Mouse (Mus musculus): Measurements from ENCODE around the gene Defb19. TPM values are rescaled to one million over a fixed set of nuclear protein-coding genes. Genes with fewer than 3 reads are reported as not detected.

The Defb19 gene
- not detected in 2 replicates for polyA plus RNA-seq (2015; fragmentation: Nextera tagmentation; extraction: Ambion mirVana)

DNA sequence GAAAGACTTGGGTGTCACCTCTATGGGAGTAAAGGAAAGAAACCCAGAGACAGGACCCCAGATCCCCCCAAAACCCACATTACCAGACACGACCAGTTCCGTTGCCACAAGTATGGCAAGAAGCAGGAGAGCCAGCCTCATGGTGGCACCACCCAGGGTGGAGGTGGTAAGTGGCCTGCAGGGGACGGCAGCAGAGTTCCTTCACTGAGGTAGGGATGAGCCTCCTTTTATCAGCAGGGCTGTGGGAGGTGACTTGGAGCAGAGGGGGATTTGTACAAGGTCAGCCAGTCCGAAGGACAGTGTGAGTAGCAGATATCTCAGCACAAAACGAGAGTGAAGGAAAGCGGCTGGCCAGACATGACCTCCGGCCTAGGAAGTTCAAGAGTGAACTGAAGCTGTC is at the start of gene Defb19:
Defb19 (minus strand) TSS at position 206 of the 400 bp plus-strand sequence.
- 71% methylated on average over 7 of the region's 7 CpGs for WGBS
- no peak for ATAC-seq
- H3K4me2 ChIP-seq (ENCODE audit: low read length) = no peak within 1 kb of the TSS

DNA sequence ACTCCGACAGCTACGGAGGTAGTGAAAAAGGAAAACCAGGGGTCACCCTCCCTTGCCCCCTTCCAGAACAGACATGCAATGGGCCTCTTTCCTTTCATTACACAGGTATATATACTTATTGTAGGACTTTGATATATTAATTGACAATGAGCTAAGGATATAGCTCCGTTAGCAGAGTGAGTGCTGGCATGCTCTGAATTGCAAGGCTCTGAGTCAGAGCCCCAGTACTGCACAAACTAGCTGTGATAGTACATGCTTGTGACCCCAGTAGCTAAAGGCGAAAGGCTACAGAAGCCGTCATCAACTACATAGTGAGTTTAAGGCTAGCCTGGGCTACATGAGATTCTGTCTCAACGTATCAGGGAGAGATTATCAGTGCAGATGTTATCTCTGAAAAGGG is 49.8 kb upstream of the Defb19 start:
- no peaks in the 10 kb centered on the region for H3K9me3 ChIP-seq (replicated peaks; ENCODE audit: control insufficient read depth, low read length, poor library complexity, severe bottlenecking)
- no peak overlapping the region for H3K4me2 ChIP-seq (ENCODE audit: low read length)
- H3K4me1 ChIP-seq (ENCODE audit: control insufficient read depth, insufficient read depth, low read length) = peaks cover 13% of the 10 kb centered on the region; the same call in 1 of the 2 replicates
- 87% methylated on average over 6 of the region's 6 CpGs for WGBS
- H3K27ac ChIP-seq (ENCODE audit: low read length) = no peak overlapping the region
- no peaks in the 10 kb centered on the region for H3K36me3 ChIP-seq (ENCODE audit: control insufficient read depth, insufficient read depth, low read length)
- H3K4me3 ChIP-seq (ENCODE audit: low read depth, low read length) = no peak overlapping the region
- peaks cover 22% of the 10 kb centered on the region for H3K27me3 ChIP-seq (ENCODE audit: control insufficient read depth, insufficient read depth, low read depth, low read length)
- H3K9ac ChIP-seq (ENCODE audit: low read depth, low read length) = no peak overlapping the region
- no peak for ATAC-seq

More for the DNA sequence above, at the start of gene Defb19:
- no peak within 1 kb of the TSS for H3K27ac ChIP-seq (ENCODE audit: low read length)
- no peaks in the 10 kb centered on the region for H3K9me3 ChIP-seq (replicated peaks; ENCODE audit: control insufficient read depth, low read length, poor library complexity, severe bottlenecking)
- H3K36me3 ChIP-seq (ENCODE audit: control insufficient read depth, insufficient read depth, low read length) = no peaks in the 10 kb centered on the region
- no peaks in the 10 kb centered on the region for H3K27me3 ChIP-seq (ENCODE audit: control insufficient read depth, insufficient read depth, low read depth, low read length)
- H3K4me3 ChIP-seq (ENCODE audit: low read depth, low read length) = no peak within 1 kb of the TSS
- H3K9ac ChIP-seq (ENCODE audit: low read depth, low read length) = no peak within 1 kb of the TSS
- H3K4me1 ChIP-seq (ENCODE audit: control insufficient read depth, insufficient read depth, low read length) = no peaks in the 10 kb centered on the region

DNA sequence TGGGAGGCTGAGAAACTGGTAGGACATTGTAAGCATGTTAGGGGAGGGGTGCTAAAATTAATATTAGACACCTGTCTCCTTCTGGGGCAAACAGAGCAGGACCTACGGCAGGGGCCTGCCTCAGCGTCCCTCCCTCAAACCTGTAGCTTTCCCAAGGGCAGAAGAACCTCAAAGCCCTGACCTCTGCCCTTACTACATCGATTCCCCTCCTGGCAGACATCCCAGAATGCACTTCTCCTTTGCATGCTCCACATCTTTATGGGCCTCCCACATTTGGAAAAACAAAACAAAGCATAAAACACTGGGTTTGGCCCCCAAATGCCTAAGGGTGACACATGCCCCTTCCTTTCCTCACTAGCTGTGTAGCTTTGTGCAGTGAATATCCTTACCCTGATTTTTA is 49.1 kb upstream of the Defb19 start:
- Histone ChIP-seq H3K4me3 (ENCODE audit: low read depth, low read length) (no peak overlapping the region), H3K36me3 (ENCODE audit: control insufficient read depth, insufficient read depth, low read length) (no peaks in the 10 kb centered on the region), H3K9ac (ENCODE audit: low read depth, low read length) (no peak overlapping the region), H3K4me1 (ENCODE audit: control insufficient read depth, insufficient read depth, low read length) (peaks cover 13% of the 10 kb centered on the region; the same call in 1 of the 2 replicates), H3K4me2 (ENCODE audit: low read length) (no peak overlapping the region), H3K9me3 (replicated peaks; ENCODE audit: control insufficient read depth, low read length, poor library complexity, severe bottlenecking) (no peaks in the 10 kb centered on the region), H3K27me3 (ENCODE audit: control insufficient read depth, insufficient read depth, low read depth, low read length) (peaks cover 22% of the 10 kb centered on the region), H3K27ac (ENCODE audit: low read length) (no peak overlapping the region)
- no peak for ATAC-seq
- WGBS = 72% methylated on average over 3 of the region's 3 CpGs

GRCm38 (mm10) chr2:152628066-152628465 is 48.0 kb upstream of the Defb19 start:
- H3K9ac ChIP-seq (ENCODE audit: low read depth, low read length) = no peak overlapping the region
- H3K4me2 ChIP-seq (ENCODE audit: low read length) = no peak overlapping the region
- H3K27me3 ChIP-seq (ENCODE audit: control insufficient read depth, insufficient read depth, low read depth, low read length) = peaks cover 22% of the 10 kb centered on the region
- no peaks in the 10 kb centered on the region for H3K9me3 ChIP-seq (replicated peaks; ENCODE audit: control insufficient read depth, low read length, poor library complexity, severe bottlenecking)
- no peaks in the 10 kb centered on the region for H3K36me3 ChIP-seq (ENCODE audit: control insufficient read depth, insufficient read depth, low read length)
- no peak for ATAC-seq
- no peak overlapping the region for H3K4me3 ChIP-seq (ENCODE audit: low read depth, low read length)
- peaks cover 11% of the 10 kb centered on the region; the same call in 1 of the 2 replicates for H3K4me1 ChIP-seq (ENCODE audit: control insufficient read depth, insufficient read depth, low read length)
- WGBS = 47% methylated on average over 17 of the region's 17 CpGs
- no peak overlapping the region for H3K27ac ChIP-seq (ENCODE audit: low read length)

- Histone ChIP-seq H3K36me3 (ENCODE audit: control insufficient read depth, insufficient read depth, low read length) (no peaks in the 10 kb centered on the region), H3K4me1 (ENCODE audit: control insufficient read depth, insufficient read depth, low read length) (peaks cover 11% of the 10 kb centered on the region; the same call in 1 of the 2 replicates), H3K27me3 (ENCODE audit: control insufficient read depth, insufficient read depth, low read depth, low read length) (peaks cover 22% of the 10 kb centered on the region), H3K27ac (ENCODE audit: low read length) (no peak within 1 kb of the TSS), H3K4me2 (ENCODE audit: low read length) (peak within 1 kb of the TSS; percentile 56), H3K9ac (ENCODE audit: low read depth, low read length) (peak within 1 kb of the TSS; percentile 21), H3K9me3 (replicated peaks; ENCODE audit: control insufficient read depth, low read length, poor library complexity, severe bottlenecking) (no peaks in the 10 kb centered on the region), H3K4me3 (ENCODE audit: low read depth, low read length) (peak within 1 kb of the TSS; percentile 27)
- 0 out of 2 replicates have a peak, but pooled peaks have one; percentile 33 for ATAC-seq
- 1% methylated on average over 59 of the region's 59 CpGs for WGBS
Observed at GRCm38 (mm10) chr2:152626774-152627591, 46.9 kb upstream of the Defb19 start, which contains the start of gene Rem1. Gene Rem1, plus strand, starts transcription at chr2:152626951.

- Histone ChIP-seq H3K4me2 (ENCODE audit: low read length) (no peak overlapping the region), H3K9ac (ENCODE audit: low read depth, low read length) (no peak overlapping the region), H3K27me3 (ENCODE audit: control insufficient read depth, insufficient read depth, low read depth, low read length) (peaks cover 22% of the 10 kb centered on the region), H3K36me3 (ENCODE audit: control insufficient read depth, insufficient read depth, low read length) (no peaks in the 10 kb centered on the region), H3K9me3 (replicated peaks; ENCODE audit: control insufficient read depth, low read length, poor library complexity, severe bottlenecking) (no peaks in the 10 kb centered on the region), H3K4me1 (ENCODE audit: control insufficient read depth, insufficient read depth, low read length) (peaks cover 11% of the 10 kb centered on the region; the same call in 1 of the 2 replicates), H3K27ac (ENCODE audit: low read length) (no peak overlapping the region), H3K4me3 (ENCODE audit: low read depth, low read length) (no peak overlapping the region)
- peak; percentile 62 for ATAC-seq
- WGBS = 5% methylated on average over 1 of the region's 1 CpGs
Observed at GRCm38 (mm10) chr2:152625256-152625655, 45.1 kb upstream of the Defb19 start.

DNA sequence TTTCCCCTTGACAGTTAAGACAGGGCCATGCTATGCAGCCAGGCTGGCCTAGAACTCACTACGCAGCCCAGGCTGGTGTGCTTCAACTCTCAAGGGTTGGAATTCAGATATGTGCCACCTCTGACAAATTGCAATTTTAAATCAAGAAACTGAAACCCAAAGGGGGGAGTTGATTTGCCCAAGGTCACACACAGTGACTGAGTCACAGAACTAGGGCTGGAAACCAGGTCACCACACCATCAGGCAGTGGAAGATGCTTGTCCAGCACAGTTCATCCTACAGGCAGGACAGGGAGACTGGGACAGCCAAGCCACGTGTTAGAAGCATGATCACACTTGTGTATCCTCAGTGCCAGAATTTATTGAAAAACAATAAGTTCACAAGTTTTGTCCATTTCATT is 44.5 kb upstream of the Defb19 start:
- Histone ChIP-seq H3K27me3 (ENCODE audit: control insufficient read depth, insufficient read depth, low read depth, low read length) (peaks cover 22% of the 10 kb centered on the region), H3K4me3 (ENCODE audit: low read depth, low read length) (no peak overlapping the region), H3K9ac (ENCODE audit: low read depth, low read length) (no peak overlapping the region), H3K4me1 (ENCODE audit: control insufficient read depth, insufficient read depth, low read length) (peaks cover 11% of the 10 kb centered on the region; the same call in 1 of the 2 replicates), H3K36me3 (ENCODE audit: control insufficient read depth, insufficient read depth, low read length) (no peaks in the 10 kb centered on the region), H3K4me2 (ENCODE audit: low read length) (no peak overlapping the region), H3K27ac (ENCODE audit: low read length) (no peak overlapping the region), H3K9me3 (replicated peaks; ENCODE audit: control insufficient read depth, low read length, poor library complexity, severe bottlenecking) (no peaks in the 10 kb centered on the region)
- no peak for ATAC-seq
- 87% methylated on average over 2 of the region's 2 CpGs for WGBS

DNA sequence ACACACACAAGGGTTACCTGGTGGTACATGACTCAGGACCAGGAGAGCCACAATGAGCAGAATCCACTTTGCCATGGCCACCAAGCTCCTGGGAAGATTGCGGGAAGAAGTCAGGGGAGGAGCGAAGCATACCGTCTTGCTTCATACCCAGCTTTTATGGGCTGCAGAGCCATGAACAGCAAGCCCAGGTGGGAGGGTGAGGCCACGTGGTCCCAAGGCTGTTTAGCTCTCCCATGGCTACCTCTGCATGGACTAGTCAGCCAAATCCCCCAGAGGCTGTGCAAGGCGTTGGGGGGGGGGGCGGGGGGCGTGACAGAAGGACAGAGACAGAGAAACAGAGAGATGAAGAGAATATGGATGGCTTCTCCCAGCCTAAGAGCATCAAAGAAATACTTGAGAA is 42.8 kb upstream of the Defb19 start, which contains the start of gene Defb25:
Defb25 (minus strand) TSS at position 101 of the 400 bp plus-strand sequence.
- no peak within 1 kb of the TSS for H3K9ac ChIP-seq (ENCODE audit: low read depth, low read length)
- WGBS = 83% methylated on average over 7 of the region's 7 CpGs
- no peaks in the 10 kb centered on the region for H3K36me3 ChIP-seq (ENCODE audit: control insufficient read depth, insufficient read depth, low read length)
- no peak within 1 kb of the TSS for H3K4me2 ChIP-seq (ENCODE audit: low read length)
- H3K27ac ChIP-seq (ENCODE audit: low read length) = no peak within 1 kb of the TSS
- H3K27me3 ChIP-seq (ENCODE audit: control insufficient read depth, insufficient read depth, low read depth, low read length) = peaks cover 13% of the 10 kb centered on the region
- H3K4me3 ChIP-seq (ENCODE audit: low read depth, low read length) = no peak within 1 kb of the TSS
- no peaks in the 10 kb centered on the region for H3K9me3 ChIP-seq (replicated peaks; ENCODE audit: control insufficient read depth, low read length, poor library complexity, severe bottlenecking)
- H3K4me1 ChIP-seq (ENCODE audit: control insufficient read depth, insufficient read depth, low read length) = peaks cover 11% of the 10 kb centered on the region; the same call in 1 of the 2 replicates
- no peak for ATAC-seq

GRCm38 (mm10) chr2:152622151-152622550 is 42.0 kb upstream of the Defb19 start:
- no peak overlapping the region for H3K4me2 ChIP-seq (ENCODE audit: low read length)
- H3K9me3 ChIP-seq (replicated peaks; ENCODE audit: control insufficient read depth, low read length, poor library complexity, severe bottlenecking) = no peaks in the 10 kb centered on the region
- no peak overlapping the region for H3K4me3 ChIP-seq (ENCODE audit: low read depth, low read length)
- no peak overlapping the region for H3K27ac ChIP-seq (ENCODE audit: low read length)
- H3K27me3 ChIP-seq (ENCODE audit: control insufficient read depth, insufficient read depth, low read depth, low read length) = peaks cover 9% of the 10 kb centered on the region
- H3K9ac ChIP-seq (ENCODE audit: low read depth, low read length) = no peak overlapping the region
- ATAC-seq = no peak
- 91% methylated on average over 13 of the region's 13 CpGs for WGBS
- peaks cover 10% of the 10 kb centered on the region; the same call in 1 of the 2 replicates for H3K4me1 ChIP-seq (ENCODE audit: control insufficient read depth, insufficient read depth, low read length)
- H3K36me3 ChIP-seq (ENCODE audit: control insufficient read depth, insufficient read depth, low read length) = no peaks in the 10 kb centered on the region

Measured in midbrain, embryonic 16.5 days (tissue).